In the genomic region with DNA sequence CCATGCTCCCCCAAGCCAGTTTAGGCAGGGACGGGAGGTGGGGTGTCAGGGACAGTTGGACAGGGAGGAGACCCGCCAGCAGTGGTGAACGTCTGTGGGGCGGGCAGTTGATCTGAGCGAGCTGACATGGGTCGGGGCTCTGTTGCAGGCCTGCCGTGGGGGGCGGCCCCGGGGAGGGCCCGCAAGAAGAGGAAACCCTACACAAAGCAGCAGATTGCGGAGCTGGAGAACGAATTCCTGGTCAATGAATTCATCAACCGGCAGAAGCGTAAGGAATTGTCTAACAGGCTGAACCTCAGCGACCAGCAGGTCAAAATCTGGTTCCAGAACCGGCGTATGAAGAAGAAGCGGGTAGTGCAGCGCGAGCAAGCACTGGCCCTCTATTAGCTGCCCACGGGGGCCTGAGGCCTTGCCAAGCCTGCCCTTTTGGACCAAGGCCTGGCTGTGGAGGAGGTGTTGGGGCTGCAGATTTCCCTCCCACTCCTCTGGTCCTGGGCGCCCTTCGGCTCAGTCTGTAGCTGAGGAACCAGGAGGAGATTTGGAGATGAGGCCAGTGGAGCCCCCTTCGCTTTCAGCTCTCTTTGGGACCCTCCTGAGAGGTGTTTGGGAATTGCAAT, we compare ENCODE assay signal across 23 mouse cellular contexts. TPM values are rescaled to one million over a fixed set of nuclear protein-coding genes. Genes with fewer than 3 reads are reported as not detected.
DNase-seq lines count a peak whose midpoint lies in the region; ATAC-seq and TF ChIP-seq lines count a peak whose summit lies in the region.
"Had no signal": no experiment of that assay in that cellular context is flagged by ENCODE, and none has a peak within 500 bp of the region (broad histone marks: within the 10 kb centered on the region; RNA-seq: fewer than 3 reads in every experiment).

No protein-coding gene starts in this region.

- TF ChIP-seq EP300 in stomach, postnatal 0 days (optimal IDR thresholded peaks at IDR 0.05), result no peak

- no peak overlapping the region for H3K4me3 ChIP-seq in hindbrain, embryonic 10.5 days
- H3K4me3 ChIP-seq in hindbrain, embryonic 11.5 days (ENCODE audit: low read depth, low read length), result no peak overlapping the region
- H3K4me3 ChIP-seq in midbrain, embryonic 10.5 days, result no peak overlapping the region
- no peak overlapping the region for H3K4me3 ChIP-seq in midbrain, embryonic 15.5 days
- no peak overlapping the region for H3K4me3 ChIP-seq in embryonic facial prominence, embryonic 13.5 days
- H3K4me3 ChIP-seq in stomach, postnatal 0 days (ENCODE audit: low read depth, low read length), result no peak overlapping the region
- H3K4me3 ChIP-seq: heart, embryonic 12.5 days; stomach, embryonic 15.5 days had no signal

- H3K4me2 ChIP-seq in hindbrain, embryonic 11.5 days (replicated peaks; ENCODE audit: low read depth, low read length), result no peak overlapping the region
- H3K4me2 ChIP-seq in midbrain, embryonic 15.5 days, result no peak overlapping the region
- H3K4me2 ChIP-seq in embryonic facial prominence, embryonic 13.5 days, result no peak overlapping the region
- no peak overlapping the region for H3K4me2 ChIP-seq in stomach, postnatal 0 days (replicated peaks; ENCODE audit: low read depth)
- H3K4me2 ChIP-seq: heart, embryonic 12.5 days; lung, embryonic 14.5 days; stomach, embryonic 15.5 days had no signal

- H3K9ac ChIP-seq in hindbrain, embryonic 11.5 days (ENCODE audit: low read depth, low read length), result no peak overlapping the region
- H3K9ac ChIP-seq in midbrain, embryonic 15.5 days, result no peak overlapping the region
- H3K9ac ChIP-seq in embryonic facial prominence, embryonic 13.5 days, result no peak overlapping the region
- no peak overlapping the region for H3K9ac ChIP-seq in stomach, postnatal 0 days (ENCODE audit: low read length)
- H3K9ac ChIP-seq: heart, embryonic 12.5 days; lung, embryonic 14.5 days; stomach, embryonic 15.5 days had no signal

- H3K9me3 ChIP-seq in hindbrain, embryonic 10.5 days, result no peaks in the 10 kb centered on the region
- no peaks in the 10 kb centered on the region for H3K9me3 ChIP-seq in hindbrain, embryonic 11.5 days (ENCODE audit: control insufficient read depth, low read length)
- H3K9me3 ChIP-seq in midbrain, embryonic 10.5 days (replicated peaks), result no peaks in the 10 kb centered on the region
- H3K9me3 ChIP-seq in midbrain, embryonic 15.5 days, result no peaks in the 10 kb centered on the region
- H3K9me3 ChIP-seq in embryonic facial prominence, embryonic 13.5 days, result no peaks in the 10 kb centered on the region
- H3K9me3 ChIP-seq in stomach, postnatal 0 days (ENCODE audit: control insufficient read depth, low read length), result no peaks in the 10 kb centered on the region
- H3K9me3 ChIP-seq: heart, embryonic 12.5 days; stomach, embryonic 15.5 days had no signal

- no peak for ATAC-seq in hindbrain, embryonic 11.5 days (ENCODE audit: low FRiP score)
- ATAC-seq in midbrain, embryonic 15.5 days (replicated peaks), result no peak
- ATAC-seq in embryonic facial prominence, embryonic 13.5 days (ENCODE audit: insufficient number of reproducible peaks, insufficient read depth, low FRiP score, low TSS enrichment, low read depth), result peak; percentile 38; the same call in 1 of the 2 replicates
- ATAC-seq in stomach, postnatal 0 days (ENCODE audit: low FRiP score, low TSS enrichment), result no peak
- ATAC-seq: forebrain, embryonic 16.5 days; inflammation-experienced regulatory T-cells, adult 6 months had no signal

- peaks cover 9% of the 10 kb centered on the region; the same call in 1 of the 2 replicates for H3K4me1 ChIP-seq in hindbrain, embryonic 10.5 days (replicated peaks)
- H3K4me1 ChIP-seq in hindbrain, embryonic 11.5 days (replicated peaks; ENCODE audit: control insufficient read depth, insufficient read depth, low read length), result 0 out of 2 replicates have a peak, but pooled peaks cover 2% of the 10 kb centered on the region
- H3K4me1 ChIP-seq in midbrain, embryonic 10.5 days, result peaks cover 11% of the 10 kb centered on the region; the same call in 1 of the 2 replicates
- H3K4me1 ChIP-seq in midbrain, embryonic 15.5 days, result peaks cover 4% of the 10 kb centered on the region; the same call in 1 of the 2 replicates
- H3K4me1 ChIP-seq in embryonic facial prominence, embryonic 13.5 days, result 0 out of 2 replicates have a peak, but pooled peaks cover 15% of the 10 kb centered on the region
- no peaks in the 10 kb centered on the region for H3K4me1 ChIP-seq in stomach, postnatal 0 days (replicated peaks; ENCODE audit: control insufficient read depth, insufficient read depth)

- peaks cover 100% of the 10 kb centered on the region for H3K27me3 ChIP-seq in hindbrain, embryonic 10.5 days (ENCODE audit: insufficient read depth, poor library complexity, severe bottlenecking)
- peaks cover 97% of the 10 kb centered on the region for H3K27me3 ChIP-seq in hindbrain, embryonic 11.5 days (ENCODE audit: control insufficient read depth, insufficient read depth, low read length)
- H3K27me3 ChIP-seq in midbrain, embryonic 10.5 days (ENCODE audit: low read depth, poor library complexity, severe bottlenecking), result peaks cover 100% of the 10 kb centered on the region
- H3K27me3 ChIP-seq in midbrain, embryonic 15.5 days (replicated peaks), result peaks cover 99% of the 10 kb centered on the region
- peaks cover 100% of the 10 kb centered on the region for H3K27me3 ChIP-seq in embryonic facial prominence, embryonic 13.5 days
- peaks cover 46% of the 10 kb centered on the region; the same call in 1 of the 2 replicates for H3K27me3 ChIP-seq in stomach, postnatal 0 days (ENCODE audit: control insufficient read depth, insufficient read depth, low read length)

- WGBS in hindbrain, embryonic 10.5 days, result 3% methylated on average over 24 of the region's 24 CpGs
- WGBS in hindbrain, embryonic 11.5 days, result 4% methylated on average over 24 of the region's 24 CpGs
- 4% methylated on average over 24 of the region's 24 CpGs for WGBS in midbrain, embryonic 10.5 days
- 4% methylated on average over 24 of the region's 24 CpGs for WGBS in midbrain, embryonic 15.5 days
- WGBS in embryonic facial prominence, embryonic 13.5 days, result 5% methylated on average over 24 of the region's 24 CpGs
- WGBS in stomach, postnatal 0 days, result 4% methylated on average over 23 of the region's 24 CpGs

- no peak overlapping the region for H3K27ac ChIP-seq in hindbrain, embryonic 10.5 days
- no peak overlapping the region for H3K27ac ChIP-seq in hindbrain, embryonic 11.5 days (ENCODE audit: low read depth, low read length)
- H3K27ac ChIP-seq in midbrain, embryonic 10.5 days (replicated peaks), result no peak overlapping the region
- H3K27ac ChIP-seq in midbrain, embryonic 15.5 days, result no peak overlapping the region
- H3K27ac ChIP-seq in embryonic facial prominence, embryonic 13.5 days, result no peak overlapping the region
- no peak overlapping the region for H3K27ac ChIP-seq in stomach, postnatal 0 days (replicated peaks)
- H3K27ac ChIP-seq: stomach, embryonic 15.5 days had no signal

- TF ChIP-seq CTCF in stomach, postnatal 0 days (IDR thresholded peaks at IDR 0.05; ENCODE audit: low read depth), result no peak

- peak; percentile 45 for DNase-seq in hindbrain, embryonic 10.5 days (ENCODE audit: low spot score)
- no peak for DNase-seq in hindbrain, embryonic 11.5 days (ENCODE audit: low spot score)
- peak; percentile 46 for DNase-seq in midbrain, embryonic 10.5 days (ENCODE audit: low spot score)
- peak; percentile 12 for DNase-seq in stomach, postnatal 0 days (ENCODE audit: low spot score)
- DNase-seq in cerebellum, adult 9-11 months, result no peak
- DNase-seq: adrenal gland, adult 2 months; B cell, adult 2 months; cerebellum, adult 18-20 months; gastrocnemius, postnatal 14 days; heart, postnatal 4 days; liver; lung, embryonic 14.5 days; right cerebral cortex, adult 18-20 months; thymus, postnatal 14 days had no signal

- no peaks in the 10 kb centered on the region for H3K36me3 ChIP-seq in hindbrain, embryonic 10.5 days
- no peaks in the 10 kb centered on the region for H3K36me3 ChIP-seq in hindbrain, embryonic 11.5 days (ENCODE audit: control insufficient read depth, insufficient read depth, low read length)
- no peaks in the 10 kb centered on the region for H3K36me3 ChIP-seq in midbrain, embryonic 10.5 days
- no peaks in the 10 kb centered on the region for H3K36me3 ChIP-seq in midbrain, embryonic 15.5 days (replicated peaks)
- H3K36me3 ChIP-seq in embryonic facial prominence, embryonic 13.5 days, result no peaks in the 10 kb centered on the region
- H3K36me3 ChIP-seq in stomach, postnatal 0 days (ENCODE audit: control insufficient read depth, insufficient read depth, low read length), result no peaks in the 10 kb centered on the region
- H3K36me3 ChIP-seq: G1E; heart, embryonic 12.5 days; stomach, embryonic 15.5 days had no signal

RNA-seq across cellular contexts. Expression of gene Hoxd12, which starts 1.0 kb away (rescaled TPM):
- polyA plus RNA-seq in hindbrain, embryonic 10.5 days (2016; fragmentation: Nextera tagmentation; extraction: Ambion mirVana), result not detected in 2 replicates
- polyA plus RNA-seq in hindbrain, embryonic 11.5 days (2014; fragmentation: Nextera tagmentation; extraction: Ambion mirVana), result not detected in 2 replicates
- not detected in 2 replicates for polyA plus RNA-seq in midbrain, embryonic 10.5 days (2016; fragmentation: Nextera tagmentation; extraction: Ambion mirVana)
- polyA plus RNA-seq in midbrain, embryonic 15.5 days (2015; fragmentation: Nextera tagmentation; extraction: Ambion mirVana), result not detected in 2 replicates
- not detected in 2 replicates for polyA plus RNA-seq in embryonic facial prominence, embryonic 13.5 days (2015; fragmentation: Nextera tagmentation; extraction: Ambion mirVana)
- not detected in 2 replicates for polyA plus RNA-seq in stomach, postnatal 0 days (2015; fragmentation: Nextera tagmentation; extraction: Ambion mirVana)
- polyA plus RNA-seq: adrenal gland, adult 2 months; cortical plate, adult 2 months; forebrain, embryonic 16.5 days; G1E; inflammation-experienced regulatory T-cells, adult 6 months; lung, embryonic 14.5 days; midbrain, postnatal 0 days had no signal

RNA-seq across cellular contexts. Expression of gene Hoxd11, which starts 3.6 kb away (rescaled TPM):
- polyA plus RNA-seq in hindbrain, embryonic 10.5 days (2016; fragmentation: Nextera tagmentation; extraction: Ambion mirVana), result not detected in 2 replicates
- polyA plus RNA-seq in hindbrain, embryonic 11.5 days (2014; fragmentation: Nextera tagmentation; extraction: Ambion mirVana), result not detected in 2 replicates
- polyA plus RNA-seq in midbrain, embryonic 10.5 days (2016; fragmentation: Nextera tagmentation; extraction: Ambion mirVana), result not detected in 2 replicates
- not detected in 2 replicates for polyA plus RNA-seq in midbrain, embryonic 15.5 days (2015; fragmentation: Nextera tagmentation; extraction: Ambion mirVana)
- polyA plus RNA-seq in embryonic facial prominence, embryonic 13.5 days (2015; fragmentation: Nextera tagmentation; extraction: Ambion mirVana), result not detected in 2 replicates
- not detected in 2 replicates for polyA plus RNA-seq in stomach, postnatal 0 days (2015; fragmentation: Nextera tagmentation; extraction: Ambion mirVana)
- polyA plus RNA-seq: adrenal gland, adult 2 months; cortical plate, adult 2 months; forebrain, embryonic 16.5 days; G1E; heart, embryonic 12.5 days; lung, embryonic 14.5 days; midbrain, postnatal 0 days had no signal

RNA-seq across cellular contexts. Expression of gene Hoxd13, which starts 7.7 kb away (rescaled TPM):
- not detected in 2 replicates for polyA plus RNA-seq in hindbrain, embryonic 10.5 days (2016; fragmentation: Nextera tagmentation; extraction: Ambion mirVana)
- polyA plus RNA-seq in hindbrain, embryonic 11.5 days (2014; fragmentation: Nextera tagmentation; extraction: Ambion mirVana), result 0.15 TPM in 1 of 2 replicates, not detected in the other
- polyA plus RNA-seq in midbrain, embryonic 10.5 days (2016; fragmentation: Nextera tagmentation; extraction: Ambion mirVana), result 0.05 TPM in 1 of 2 replicates, not detected in the other
- 0.06 TPM in 1 of 2 replicates, not detected in the other for polyA plus RNA-seq in midbrain, embryonic 15.5 days (2015; fragmentation: Nextera tagmentation; extraction: Ambion mirVana)
- polyA plus RNA-seq in embryonic facial prominence, embryonic 13.5 days (2015; fragmentation: Nextera tagmentation; extraction: Ambion mirVana), result not detected in 2 replicates
- polyA plus RNA-seq in stomach, postnatal 0 days (2015; fragmentation: Nextera tagmentation; extraction: Ambion mirVana), result not detected in 2 replicates
- polyA plus RNA-seq: adrenal gland, adult 2 months; cortical plate, adult 2 months; forebrain, embryonic 16.5 days; G1E; inflammation-experienced regulatory T-cells, adult 6 months; lung, embryonic 14.5 days; midbrain, postnatal 0 days; stomach, embryonic 15.5 days had no signal

RNA-seq across cellular contexts. Expression of gene Hoxd10, which starts 15.9 kb away (rescaled TPM):
- not detected in 2 replicates for polyA plus RNA-seq in hindbrain, embryonic 10.5 days (2016; fragmentation: Nextera tagmentation; extraction: Ambion mirVana)
- 0.13 TPM in 1 of 2 replicates, not detected in the other for polyA plus RNA-seq in hindbrain, embryonic 11.5 days (2014; fragmentation: Nextera tagmentation; extraction: Ambion mirVana)
- polyA plus RNA-seq in midbrain, embryonic 10.5 days (2016; fragmentation: Nextera tagmentation; extraction: Ambion mirVana), result not detected in 2 replicates
- not detected in 2 replicates for polyA plus RNA-seq in midbrain, embryonic 15.5 days (2015; fragmentation: Nextera tagmentation; extraction: Ambion mirVana)
- 0.14 TPM in 1 of 2 replicates, not detected in the other for polyA plus RNA-seq in embryonic facial prominence, embryonic 13.5 days (2015; fragmentation: Nextera tagmentation; extraction: Ambion mirVana)
- 0.10 TPM in 1 of 2 replicates, not detected in the other for polyA plus RNA-seq in stomach, postnatal 0 days (2015; fragmentation: Nextera tagmentation; extraction: Ambion mirVana)
- polyA plus RNA-seq: adrenal gland, adult 2 months; cortical plate, adult 2 months; forebrain, embryonic 16.5 days; G1E; heart, embryonic 12.5 days; inflammation-experienced regulatory T-cells, adult 6 months; lung, embryonic 14.5 days; midbrain, postnatal 0 days had no signal

RNA-seq across cellular contexts. Expression of gene Evx2, which starts 16.4 kb away (rescaled TPM):
- polyA plus RNA-seq in hindbrain, embryonic 10.5 days (2016; fragmentation: Nextera tagmentation; extraction: Ambion mirVana), result 0.19 and 0.47 TPM in 2 replicates
- polyA plus RNA-seq in hindbrain, embryonic 11.5 days (2014; fragmentation: Nextera tagmentation; extraction: Ambion mirVana), result 1.6 and 2.4 TPM in 2 replicates
- polyA plus RNA-seq in midbrain, embryonic 10.5 days (2016; fragmentation: Nextera tagmentation; extraction: Ambion mirVana), result 0.17 and 0.50 TPM in 2 replicates
- 0.31 and 0.52 TPM in 2 replicates for polyA plus RNA-seq in midbrain, embryonic 15.5 days (2015; fragmentation: Nextera tagmentation; extraction: Ambion mirVana)
- polyA plus RNA-seq in embryonic facial prominence, embryonic 13.5 days (2015; fragmentation: Nextera tagmentation; extraction: Ambion mirVana), result not detected in 2 replicates
- not detected in 2 replicates for polyA plus RNA-seq in stomach, postnatal 0 days (2015; fragmentation: Nextera tagmentation; extraction: Ambion mirVana)
- polyA plus RNA-seq: adrenal gland, adult 2 months; cortical plate, adult 2 months; forebrain, embryonic 16.5 days; G1E; heart, embryonic 12.5 days; inflammation-experienced regulatory T-cells, adult 6 months; lung, embryonic 14.5 days; stomach, embryonic 15.5 days had no signal

Comparison
In these comparisons a context has a peak if more than half of its experiments do, and no peak if none do; other contexts are left out.
1. DNase-seq: peak in hindbrain, embryonic 10.5 days (single experiment), midbrain, embryonic 10.5 days (single experiment) and stomach, postnatal 0 days (single experiment); none in hindbrain, embryonic 11.5 days (single experiment) and cerebellum, adult 9-11 months (single experiment).